Mouse (Mus musculus) testis, adult 2 months (tissue): Measurements from ENCODE around the gene Nr3c2.

ENCODE experiments used
- CTCF ChIP-seq: fragments of 200-500 bp; IDR thresholded peaks from 2 replicates; pipeline ENCODE4 v1.5.1; 2012; ENCODE audit warnings: low read depth, mild to moderate bottlenecking, inconsistent platforms, low read length, moderate library complexity; ENCODE audit not compliant: control insufficient read depth, insufficient read depth, insufficient replicate concordance
- POLR2A ChIP-seq: fragments of 200-500 bp; IDR thresholded peaks from 2 replicates; pipeline ENCODE4 v1.6.1; 2012; ENCODE audit warnings: low read depth, mild to moderate bottlenecking, inconsistent platforms, low read length, moderate library complexity; ENCODE audit not compliant: control insufficient read depth

DNA sequence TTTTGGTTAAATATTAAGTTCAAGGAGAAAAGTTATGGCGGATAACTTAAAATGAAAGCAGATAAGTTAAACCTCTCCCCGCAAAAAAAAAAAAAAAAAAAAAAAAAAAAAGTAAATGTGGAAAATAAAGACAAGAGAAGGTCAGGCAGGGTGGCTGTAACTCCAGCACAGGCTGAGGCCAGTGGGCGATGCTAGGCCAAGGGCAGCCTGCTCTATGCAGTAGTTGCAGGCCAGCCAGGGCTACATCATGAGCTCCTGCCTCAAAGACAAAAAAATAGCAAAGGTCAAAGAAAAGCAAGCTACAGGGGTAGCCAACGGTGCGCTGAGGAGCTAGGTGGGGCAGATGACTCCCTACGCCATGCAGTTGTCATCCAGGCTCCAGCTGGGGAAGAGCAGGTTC lies 270.1 kb downstream of the Nr3c2 start:
- no peak for TF ChIP-seq POLR2A
- no peak for TF ChIP-seq CTCF
